Mouse (Mus musculus): ENCODE measurements around the gene 4933425L06Rik. TPM values are rescaled to one million over a fixed set of nuclear protein-coding genes. Genes with fewer than 3 reads are reported as not detected.

4933425L06Rik gene
- not detected for polyA plus RNA-seq (2017; shearing (Covaris generic))

GRCm38 (mm10) chr13:105081862-105082261 is at the start of gene 4933425L06Rik:
4933425L06Rik (plus strand) TSS chr13:105082122.

GRCm38 (mm10) chr13:105054181-105054940 is 27.6 kb upstream of the 4933425L06Rik start, which contains the start of gene Rgs7bp:
Rgs7bp (minus strand) TSS chr13:105054930.

Other genes starting within 250 kb of the 4933425L06Rik start
- not detected for gene Shisal2b, start 218.2 kb upstream of the 4933425L06Rik start, polyA plus RNA-seq (2017; shearing (Covaris generic))
- gene Rgs7bp, start 27.2 kb upstream of the 4933425L06Rik start, polyA plus RNA-seq (2017; shearing (Covaris generic)): not detected
- gene Rnf180, start 212.7 kb downstream of the 4933425L06Rik start, polyA plus RNA-seq (2017; shearing (Covaris generic)): not detected

Data from effector memory CD4-positive, alpha-beta T cell, adult 5 months (primary cell).